Mouse (Mus musculus) hindbrain, embryonic 11.5 days (tissue): ENCODE measurements around the gene Ppdpf. TPM values are rescaled to one million over a fixed set of nuclear protein-coding genes. Genes with fewer than 3 reads are reported as not detected.

Experiments used
- ATAC-seq: fragments of 200-750 bp; cut with Nextera tagmentation; 2 replicates; pipeline ENCODE4 v1.8.0; 2017; ENCODE audit warnings: mild to moderate bottlenecking, moderate TSS enrichment, moderate library complexity; ENCODE audit not compliant: low FRiP score
- DNase-seq: peaks from one replicate; pipeline ENCODE4 v3.0.0-alpha.2; 2015; ENCODE audit warnings: low spot score
- H3K27ac ChIP-seq: fragments of 300-500 bp; sonication (generic); 2 replicates; pipeline ENCODE4 v1.5.1; 2014; ENCODE audit warnings: mild to moderate bottlenecking, low read depth, low read length
- H3K27me3 ChIP-seq: fragments of 300-500 bp; sonication (generic); 2 replicates; pipeline ENCODE4 v1.6.1; 2014; ENCODE audit warnings: mild to moderate bottlenecking, low read length, moderate library complexity, mixed read lengths; ENCODE audit not compliant: control insufficient read depth, insufficient read depth
- H3K36me3 ChIP-seq: fragments of 300-500 bp; sonication (generic); 2 replicates; pipeline ENCODE4 v1.6.1; 2014; ENCODE audit warnings: mild to moderate bottlenecking, low read length, moderate library complexity, mixed read lengths; ENCODE audit not compliant: control insufficient read depth, insufficient read depth
- H3K4me1 ChIP-seq: fragments of 300-500 bp; sonication (generic); replicated peaks from 2 replicates; pipeline ENCODE4 v1.6.1; 2014; ENCODE audit warnings: low read length, mixed read lengths; ENCODE audit not compliant: control insufficient read depth, insufficient read depth
- H3K4me2 ChIP-seq: fragments of 300-500 bp; sonication (generic); replicated peaks from 2 replicates; pipeline ENCODE4 v1.6.1; 2014; ENCODE audit warnings: mild to moderate bottlenecking, low read depth, low read length
- H3K4me3 ChIP-seq: fragments of 300-500 bp; sonication (generic); 2 replicates; pipeline ENCODE4 v1.5.1; 2014; ENCODE audit warnings: low read depth, low read length
- H3K9ac ChIP-seq: fragments of 300-500 bp; sonication (generic); 2 replicates; pipeline ENCODE4 v1.6.1; 2014; ENCODE audit warnings: low read depth, low read length
- H3K9me3 ChIP-seq: fragments of 300-500 bp; sonication (generic); 2 replicates; pipeline ENCODE4 v1.6.1; 2016; ENCODE audit warnings: low read length; ENCODE audit not compliant: control insufficient read depth
- WGBS: fragments of 180-500 bp; shearing (Covaris S2); extraction: QIAGEN DNeasy Blood & Tissue Kit; methylation state at CpG from one replicate; pipeline ENCODE4 v1.1.7; 2014; 5-methylcytosine and 5-hydroxymethylcytosine counted together
- polyA plus RNA-seq: library from polyadenylated mRNA; unstranded; fragments of >200 nt; fragmentation: Nextera tagmentation; extraction: Ambion mirVana; gene quantifications from 2 replicates; pipeline ENCODE4 v1.2.1, GENCODE M21; 2014

Ppdpf gene
- polyA plus RNA-seq, result 393 and 410 TPM in 2 replicates

GRCm38 (mm10) chr2:181187121-181188000, at the start of gene Ppdpf:
Gene Ppdpf, plus strand, starts transcription at chr2:181187247.
- Histone ChIP-seq H3K4me1 (peaks cover 3% of the 10 kb centered on the region), H3K4me3 (peak within 1 kb of the TSS; percentile 69), H3K9me3 (no peaks in the 10 kb centered on the region), H3K36me3 (no peaks in the 10 kb centered on the region), H3K27ac (peak within 1 kb of the TSS; percentile 96), H3K4me2 (peak within 1 kb of the TSS; percentile 43), H3K9ac (peak within 1 kb of the TSS; percentile 94), H3K27me3 (no peaks in the 10 kb centered on the region)
- under 1% methylated on average over 64 of the region's 64 CpGs for WGBS
- DNase-seq, result peak; percentile 88
- peak; percentile 89 for ATAC-seq

- H3K4me1 ChIP-seq, result no peaks in the 10 kb centered on the region; the same call in 1 of the 2 replicates
- H3K27ac ChIP-seq, result no peak overlapping the region
- no peak overlapping the region for H3K9ac ChIP-seq
- ATAC-seq, result no peak
- H3K4me2 ChIP-seq, result no peak overlapping the region
- 90% methylated on average over 5 of the region's 5 CpGs for WGBS
- no peak for DNase-seq
- no peak overlapping the region for H3K4me3 ChIP-seq
- H3K36me3 ChIP-seq, result no peaks in the 10 kb centered on the region
- no peaks in the 10 kb centered on the region for H3K9me3 ChIP-seq
- H3K27me3 ChIP-seq, result peaks cover 21% of the 10 kb centered on the region
Observed at GRCm38 (mm10) chr2:181139641-181140193, 47.3 kb upstream of the Ppdpf start.

GRCm38 (mm10) chr2:181142703-181143135, 44.3 kb upstream of the Ppdpf start:
- no peak overlapping the region for H3K27ac ChIP-seq
- no peak for DNase-seq
- H3K4me3 ChIP-seq, result no peak overlapping the region
- WGBS, result 71% methylated on average over 8 of the region's 8 CpGs
- ATAC-seq, result no peak
- H3K9ac ChIP-seq, result no peak overlapping the region
- H3K9me3 ChIP-seq, result no peaks in the 10 kb centered on the region
- no peaks in the 10 kb centered on the region for H3K36me3 ChIP-seq
- H3K27me3 ChIP-seq, result peaks cover 9% of the 10 kb centered on the region; the same call in 1 of the 2 replicates
- no peaks in the 10 kb centered on the region for H3K4me1 ChIP-seq
- no peak overlapping the region for H3K4me2 ChIP-seq

- Histone ChIP-seq H3K9me3 (no peaks in the 10 kb centered on the region), H3K4me2 (no peak overlapping the region), H3K36me3 (no peaks in the 10 kb centered on the region), H3K9ac (no peak overlapping the region), H3K27ac (no peak overlapping the region), H3K4me1 (no peaks in the 10 kb centered on the region), H3K27me3 (peaks cover 10% of the 10 kb centered on the region; the same call in 1 of the 2 replicates), H3K4me3 (no peak overlapping the region)
- WGBS, result 66% methylated on average over 2 of the region's 2 CpGs
- DNase-seq, result no peak
- no peak for ATAC-seq
Observed at GRCm38 (mm10) chr2:181143509-181144276, 43.4 kb upstream of the Ppdpf start.

DNA sequence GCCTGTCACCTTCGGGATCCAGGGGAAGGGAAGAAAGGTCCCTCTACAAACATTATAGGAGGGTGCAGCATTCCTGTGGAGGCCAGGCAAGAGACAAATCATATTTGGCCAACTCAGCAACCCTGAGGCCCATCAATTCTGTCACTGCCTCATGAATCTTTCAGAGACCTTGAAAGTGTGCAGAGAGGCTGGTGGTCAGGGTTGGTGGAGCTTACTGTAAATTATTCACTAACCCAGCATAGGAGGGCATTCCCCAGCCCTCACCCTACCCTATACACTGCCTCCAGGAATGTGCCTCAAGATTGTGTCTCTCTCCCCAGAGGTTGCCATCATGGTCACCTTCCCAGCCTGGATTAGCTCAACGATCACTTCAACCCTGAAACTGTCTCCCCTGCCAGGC, 42.4 kb upstream of the Ppdpf start:
- no peak overlapping the region for H3K9ac ChIP-seq
- H3K4me1 ChIP-seq, result no peaks in the 10 kb centered on the region
- H3K27me3 ChIP-seq, result peaks cover 16% of the 10 kb centered on the region; the same call in 1 of the 2 replicates
- H3K9me3 ChIP-seq, result no peaks in the 10 kb centered on the region
- WGBS, result 86% methylated on average over 2 of the region's 2 CpGs
- DNase-seq (no peak), ATAC-seq (no peak)
- H3K36me3 ChIP-seq, result no peaks in the 10 kb centered on the region
- H3K27ac ChIP-seq, result no peak overlapping the region
- H3K4me2 ChIP-seq, result no peak overlapping the region
- no peak overlapping the region for H3K4me3 ChIP-seq

- Histone ChIP-seq H3K27me3 (peaks cover 16% of the 10 kb centered on the region; the same call in 1 of the 2 replicates), H3K36me3 (no peaks in the 10 kb centered on the region), H3K4me2 (peak overlapping the region; percentile 86), H3K9ac (no peak overlapping the region; the same call in 1 of the 2 replicates), H3K4me3 (peak overlapping the region; percentile 40), H3K4me1 (no peaks in the 10 kb centered on the region), H3K27ac (no peak overlapping the region), H3K9me3 (no peaks in the 10 kb centered on the region)
- DNase-seq, result no peak
- ATAC-seq, result no peak; the same call in 1 of the 2 replicates
- 46% methylated on average over 4 of the region's 4 CpGs for WGBS
Observed at GRCm38 (mm10) chr2:181146976-181147545, 40.0 kb upstream of the Ppdpf start.

DNA sequence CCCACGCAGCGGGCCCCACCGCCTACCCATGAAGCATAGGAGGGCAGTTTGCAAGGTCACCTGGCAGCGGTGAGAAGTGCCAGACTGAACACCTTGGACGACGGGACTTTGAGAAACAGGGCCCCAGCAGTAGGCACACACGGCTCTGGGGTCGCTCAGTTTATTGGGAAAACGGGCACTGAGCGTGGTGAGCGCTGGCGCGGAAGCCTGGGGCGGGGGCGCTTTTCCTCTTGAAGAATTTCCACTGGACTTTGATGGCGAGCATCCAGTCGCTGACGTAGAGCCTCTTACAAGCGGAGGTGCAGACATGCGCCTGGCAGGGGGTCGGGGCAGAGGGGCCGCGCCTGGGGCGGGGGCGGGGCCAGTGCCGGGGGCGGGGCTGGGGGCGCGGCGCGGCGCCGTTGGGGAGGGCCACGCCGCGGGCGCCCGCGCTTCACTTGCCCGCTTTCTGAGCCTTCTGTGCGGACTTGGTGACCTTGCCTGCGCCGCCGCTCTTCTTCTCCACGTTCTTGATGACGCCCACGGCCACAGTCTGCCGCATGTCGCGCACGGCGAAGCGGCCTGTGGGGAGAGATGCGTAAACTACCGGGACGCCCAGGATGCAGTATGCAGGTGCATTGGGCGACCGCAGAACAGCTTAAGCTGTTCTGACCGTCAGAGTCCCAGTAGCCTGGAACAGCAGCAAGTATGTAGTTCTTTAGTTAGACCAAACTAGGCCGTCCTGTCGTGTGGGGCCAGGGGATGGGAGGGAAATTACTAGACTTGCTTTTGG, 39.3 kb upstream of the Ppdpf start:
- Histone ChIP-seq H3K9ac (peak overlapping the region; percentile 59), H3K9me3 (no peaks in the 10 kb centered on the region), H3K27ac (no peak overlapping the region), H3K36me3 (no peaks in the 10 kb centered on the region), H3K4me3 (peak overlapping the region; percentile 40), H3K27me3 (peaks cover 18% of the 10 kb centered on the region; the same call in 1 of the 2 replicates), H3K4me1 (no peaks in the 10 kb centered on the region), H3K4me2 (peak overlapping the region; percentile 86)
- DNase-seq, result peak; percentile 47
- under 1% methylated on average over 53 of the region's 61 CpGs for WGBS
- ATAC-seq, result peak; percentile 72
